Mouse (Mus musculus): ENCODE data around the gene Atp6v1g1.
A peak's percentile ranks its signal among the peaks of the same experiment; 100 is the strongest.

The Atp6v1g1 gene

DNA sequence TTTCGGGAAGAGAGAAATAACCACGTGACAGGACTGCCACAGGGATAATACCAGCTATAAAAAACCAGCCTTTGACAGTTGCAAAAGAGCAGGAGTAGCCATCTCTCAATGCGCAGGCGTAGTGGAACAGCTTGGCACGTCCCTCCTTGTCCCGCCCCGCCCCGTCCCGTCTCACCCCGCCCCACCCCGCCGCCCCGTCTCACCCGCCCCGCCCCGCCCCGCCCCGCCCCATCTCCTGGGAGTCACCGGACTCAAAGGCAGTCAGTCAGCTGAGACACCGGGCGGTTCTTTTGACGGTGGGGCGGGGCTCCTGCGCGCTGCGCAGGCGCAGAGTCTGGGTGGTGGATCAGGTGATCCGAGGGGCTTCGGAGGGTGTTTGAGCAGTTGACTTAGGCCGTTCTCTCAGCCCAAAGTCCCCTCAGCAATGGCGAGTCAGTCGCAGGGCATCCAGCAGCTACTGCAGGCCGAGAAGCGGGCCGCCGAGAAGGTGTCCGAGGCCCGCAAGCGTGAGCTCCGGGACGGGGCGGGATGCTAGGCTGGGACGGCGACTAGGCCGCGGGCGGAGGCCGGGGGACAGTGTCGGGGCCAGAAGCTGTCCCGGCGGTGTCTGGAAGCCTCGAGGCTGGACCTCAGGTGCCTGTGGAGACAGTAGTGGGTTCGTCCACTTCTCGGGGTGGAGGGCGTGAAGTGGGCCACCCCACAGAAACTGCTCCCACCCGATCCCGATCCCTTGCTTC, at the start of gene Atp6v1g1:
Gene Atp6v1g1, plus strand, starts transcription at position 279 of the 737 bp plus-strand sequence.
- DNase-seq, result peak; percentile 96

DNA sequence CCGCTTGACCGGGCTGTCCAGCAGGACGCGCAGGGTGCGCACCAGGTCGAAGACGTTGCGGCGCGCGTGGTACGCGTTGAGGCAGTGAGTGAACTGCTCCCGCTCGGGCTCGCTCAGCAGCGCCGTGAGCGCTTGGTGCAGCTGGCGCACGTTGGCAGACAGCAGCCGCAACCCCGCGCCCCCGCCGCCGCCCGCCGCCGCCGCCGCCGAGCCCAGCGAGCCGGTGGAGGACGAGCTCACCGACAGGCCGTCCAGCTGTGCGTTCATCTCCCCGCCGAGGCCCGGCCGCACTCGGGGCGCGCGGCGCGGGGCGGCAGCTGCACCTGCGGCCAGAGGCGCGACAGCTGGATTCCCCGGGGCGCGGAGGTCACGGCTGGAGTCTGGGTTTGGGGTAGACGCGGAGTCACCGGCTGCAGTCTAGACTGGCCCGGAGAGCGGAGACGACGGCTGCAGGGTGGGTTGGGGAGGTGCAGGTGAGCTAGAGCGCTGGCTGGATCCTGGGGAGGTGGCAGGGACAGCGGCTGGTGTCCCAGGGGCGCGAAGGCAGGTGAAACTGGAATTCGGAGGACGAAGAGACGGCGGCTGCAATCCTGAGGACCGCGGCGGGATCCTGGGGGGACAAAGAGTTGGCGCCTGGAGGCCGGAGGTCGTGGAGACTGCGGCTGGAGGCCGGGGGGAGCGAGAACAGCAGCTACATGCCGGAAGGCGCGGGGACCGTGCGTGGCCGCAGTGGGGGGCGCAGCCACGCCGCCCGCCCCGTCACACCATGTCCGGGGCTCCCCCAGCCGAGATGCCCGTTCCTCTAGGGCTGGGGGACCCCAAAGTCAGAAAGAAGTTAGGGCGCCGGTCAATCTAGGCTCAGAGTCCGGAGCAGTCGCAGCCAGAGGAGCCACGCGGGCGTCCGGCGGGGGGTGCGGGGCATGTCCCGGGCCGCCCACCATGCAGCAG, 49.3 kb upstream of the Atp6v1g1 start:
- DNase-seq, result peak; percentile 86

DNA sequence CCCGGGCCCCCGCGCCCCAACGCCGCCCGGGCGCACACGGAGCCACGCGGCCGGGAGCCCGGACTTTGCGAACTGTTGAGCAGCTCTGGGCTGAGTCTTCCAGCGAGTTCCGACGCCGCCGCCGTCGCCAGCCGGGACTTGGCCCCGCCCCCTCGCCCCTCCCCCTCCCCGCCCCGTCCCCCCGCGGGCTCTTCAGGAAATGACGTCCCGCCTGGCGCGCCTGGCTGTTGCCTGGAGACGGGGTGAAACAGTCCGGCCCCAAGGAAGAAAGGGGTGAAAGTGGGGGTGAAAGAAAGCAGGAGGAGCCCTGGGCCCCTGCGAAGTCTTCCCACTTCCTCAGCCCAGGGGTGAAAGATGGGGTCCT, 48.7 kb upstream of the Atp6v1g1 start, which contains the start of gene Whrn:
Gene Whrn, minus strand, starts transcription at position 77 of the 364 bp plus-strand sequence.
- DNase-seq, result peak; percentile 88

DNA sequence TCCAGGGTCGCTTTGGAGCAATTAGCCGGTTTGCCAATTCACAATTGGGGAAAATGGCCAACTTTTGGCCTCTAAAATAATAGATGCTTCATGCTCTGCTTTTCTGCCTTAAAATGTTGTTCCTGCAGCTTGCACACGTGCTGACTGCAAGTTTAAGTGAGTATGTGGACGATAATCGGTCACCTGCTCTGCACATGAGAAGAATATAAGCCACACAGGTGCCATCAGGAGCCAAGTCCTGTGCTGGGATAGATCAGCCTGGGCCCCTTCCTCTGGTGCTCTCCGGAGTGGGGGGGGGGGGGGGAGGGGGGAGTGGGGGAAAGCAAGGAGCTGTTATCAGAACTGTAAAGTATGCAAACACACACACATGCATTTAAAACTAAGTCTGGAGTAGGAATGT, 48.3 kb upstream of the Atp6v1g1 start:
- DNase-seq, result no peak

DNA sequence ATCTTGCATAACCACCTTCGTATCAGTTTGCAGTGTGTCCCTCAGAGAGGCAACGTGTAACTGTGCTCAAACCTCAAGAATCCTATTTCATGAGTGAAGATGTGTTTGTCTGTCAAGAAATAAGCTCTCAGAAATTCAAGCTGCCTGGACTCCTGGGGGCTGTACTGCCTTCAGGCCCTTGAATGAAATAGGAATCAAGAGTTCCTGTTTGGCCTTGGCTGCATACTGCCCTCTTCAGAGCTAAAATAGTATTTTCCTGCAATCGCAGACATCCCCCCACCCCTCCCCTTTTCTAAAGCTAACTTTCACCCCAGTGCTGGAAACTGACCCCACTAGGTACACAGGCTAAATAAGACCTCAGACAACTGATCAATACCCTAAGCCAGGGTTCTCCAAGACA, 46.2 kb upstream of the Atp6v1g1 start:
- DNase-seq, result peak; percentile 28

DNA sequence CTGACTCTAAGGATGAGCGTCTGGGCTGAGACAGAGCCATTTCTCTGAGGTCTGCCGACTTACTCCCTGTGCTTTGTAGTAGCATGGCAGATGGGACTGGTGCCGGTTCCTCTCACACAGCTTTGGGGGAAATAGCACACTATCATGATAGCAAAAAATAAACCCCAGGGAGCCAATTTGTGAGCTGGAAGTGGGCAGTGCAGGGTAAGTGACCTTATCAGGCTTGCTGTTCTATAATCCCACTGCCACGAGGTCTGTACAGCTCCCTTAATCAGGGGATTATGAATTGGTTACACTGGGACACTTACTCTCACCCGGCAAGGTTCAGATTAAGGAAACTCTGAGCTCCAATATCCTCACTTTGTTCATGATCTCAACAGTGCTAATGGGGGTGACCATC, 43.5 kb upstream of the Atp6v1g1 start:
- no peak for DNase-seq

DNA sequence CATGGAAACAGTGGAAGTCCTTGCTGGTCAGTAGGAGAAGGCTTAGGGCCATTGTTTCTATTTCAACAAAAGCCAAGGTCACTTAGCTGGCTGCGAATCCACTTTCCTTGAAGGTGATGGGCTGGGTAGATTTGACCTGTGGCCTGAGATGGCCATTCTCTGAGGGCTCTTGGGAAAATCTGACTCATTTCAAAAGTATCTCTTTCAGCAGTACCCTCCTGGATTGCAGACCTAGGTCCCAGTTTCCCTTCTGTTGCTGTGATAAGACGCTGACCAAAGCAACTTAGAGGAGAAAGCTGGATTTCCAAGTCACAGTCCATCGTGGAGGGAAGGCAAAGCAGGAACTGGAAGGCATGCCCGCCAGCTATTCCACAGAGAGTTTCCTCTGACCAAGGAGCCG, 40.6 kb upstream of the Atp6v1g1 start:
- DNase-seq, result no peak

DNA sequence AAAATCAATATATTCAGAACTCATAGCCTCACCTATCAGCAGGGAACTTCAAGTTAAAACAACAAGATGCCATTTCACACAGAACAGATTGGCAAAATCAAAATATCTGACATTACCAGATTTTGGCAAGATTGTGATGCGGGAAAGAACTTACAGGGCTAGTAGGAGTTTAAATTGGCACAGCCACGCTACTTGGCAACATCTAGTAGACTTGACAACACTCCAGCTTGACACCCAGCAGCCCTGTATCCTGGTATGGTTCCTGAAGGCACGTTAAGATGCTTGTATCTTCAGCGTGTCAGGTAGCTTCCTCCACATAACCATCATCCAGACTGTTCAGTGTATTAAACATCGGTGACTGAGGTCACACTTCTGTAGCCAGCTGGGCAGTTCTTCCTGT, 37.1 kb upstream of the Atp6v1g1 start:
- no peak for DNase-seq

DNA sequence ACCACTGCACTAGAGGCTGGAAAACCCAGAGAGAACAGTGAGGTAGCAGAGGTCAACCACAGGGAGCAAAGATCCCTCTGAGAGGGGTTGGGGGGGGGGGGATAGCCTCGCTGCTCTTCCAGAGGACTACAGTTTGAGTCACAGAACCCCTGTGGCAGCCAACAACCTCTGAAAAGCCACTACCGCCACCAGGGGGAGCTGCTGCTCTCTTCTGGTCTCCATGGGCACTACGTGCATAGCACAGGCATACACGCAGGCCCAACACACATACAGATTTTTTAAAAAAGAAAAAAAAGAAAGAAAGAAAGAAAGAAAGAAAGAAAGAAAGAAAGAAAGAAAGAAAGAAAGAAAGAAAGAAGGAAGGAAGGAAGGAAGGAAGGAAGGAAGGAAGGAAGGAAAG, 36.3 kb upstream of the Atp6v1g1 start:
- DNase-seq, result peak; percentile 95

DNA sequence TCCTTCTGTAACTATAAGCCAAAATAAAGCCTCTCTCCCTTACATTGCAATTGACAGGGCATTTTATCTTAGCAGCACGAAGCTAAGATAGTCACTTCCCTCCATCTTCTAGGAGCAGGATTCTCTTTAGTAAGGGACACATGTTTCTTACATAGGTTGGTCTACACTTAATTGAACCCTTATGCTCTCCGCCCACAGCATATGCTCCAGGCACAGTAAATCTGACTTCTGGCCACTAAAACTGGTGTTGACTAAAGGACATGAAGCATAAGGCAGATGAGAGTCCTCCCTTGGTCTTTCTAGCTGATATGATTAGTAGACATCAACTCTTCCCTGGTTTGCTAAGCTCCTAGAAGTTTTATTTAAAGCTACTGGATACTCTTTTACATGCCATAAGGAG, 31.7 kb upstream of the Atp6v1g1 start:
- DNase-seq, result no peak

DNA sequence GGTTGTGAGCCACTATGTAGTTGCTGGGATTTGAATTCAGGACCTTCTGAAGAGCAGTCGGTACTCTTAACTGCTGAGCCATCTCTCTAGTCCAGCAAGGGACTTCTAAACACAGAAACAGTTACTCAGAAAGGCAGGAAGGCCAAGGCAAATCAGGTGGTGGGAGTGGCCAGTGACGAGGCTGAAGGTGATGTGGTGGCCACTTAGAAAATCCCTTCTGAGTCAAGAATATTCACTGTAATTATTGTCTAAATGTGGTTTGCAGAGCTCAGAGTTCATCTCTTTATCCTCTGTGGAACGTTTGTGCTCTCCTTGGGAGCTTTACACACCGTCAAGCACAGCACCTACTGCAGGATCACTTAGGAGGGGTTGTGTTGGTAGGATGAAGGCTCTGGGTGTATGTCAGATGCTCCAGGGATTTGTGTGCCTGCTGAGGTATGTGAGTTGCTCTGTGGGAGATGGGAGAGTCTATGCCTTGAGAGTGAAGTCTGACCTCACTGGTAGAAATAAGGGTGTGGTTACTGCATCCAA, 30.1 kb upstream of the Atp6v1g1 start:
- DNase-seq, result no peak

DNA sequence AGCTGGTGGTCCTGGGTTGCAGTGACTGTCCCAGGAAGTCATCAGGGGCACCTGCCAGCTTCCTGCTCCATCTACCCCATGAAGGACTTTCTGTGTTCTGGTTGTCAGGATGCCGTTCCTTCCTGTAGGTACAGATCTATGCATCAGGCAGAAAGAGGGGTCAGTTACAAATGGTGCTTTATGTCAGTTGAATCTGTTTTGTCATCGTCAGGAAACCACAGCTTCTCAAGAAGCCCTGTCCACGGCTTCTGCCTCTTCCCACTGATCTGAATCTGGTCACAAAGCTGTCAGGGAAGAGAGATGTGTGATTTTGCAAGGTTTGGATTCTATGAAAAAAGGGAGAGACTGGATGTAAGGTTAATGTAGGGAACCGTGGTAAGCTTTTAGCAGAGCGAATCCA, 29.6 kb upstream of the Atp6v1g1 start:
- DNase-seq, result no peak

DNA sequence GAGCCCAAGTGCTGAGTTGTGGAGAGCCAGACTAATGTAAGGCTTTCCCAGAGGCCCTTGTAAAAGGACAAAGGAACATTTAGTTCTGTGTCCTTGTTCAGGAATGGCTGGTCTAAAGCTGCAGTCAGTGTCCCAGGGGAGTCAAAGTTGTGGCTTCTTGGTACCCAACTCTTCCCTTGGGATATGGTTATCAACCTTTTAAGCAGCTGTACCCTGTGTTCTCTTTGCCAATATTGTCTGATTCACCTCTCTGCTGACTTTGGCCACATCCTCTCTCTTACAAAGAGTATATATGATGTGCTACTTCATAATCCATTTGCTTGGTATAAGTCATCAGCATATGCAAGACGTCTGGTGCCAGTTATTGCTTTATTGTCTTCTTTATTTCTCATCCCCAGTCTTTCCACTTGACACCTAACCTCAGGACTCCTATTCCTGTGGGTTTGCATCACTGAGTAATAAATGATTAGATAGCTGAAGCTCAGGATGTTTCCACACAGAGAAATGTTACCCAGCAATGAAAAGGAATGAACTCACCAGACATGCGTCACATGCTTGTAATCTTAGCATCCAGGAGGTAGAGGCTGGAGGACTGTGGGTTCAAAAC, 22.7 kb upstream of the Atp6v1g1 start:
- DNase-seq, result no peak

DNA sequence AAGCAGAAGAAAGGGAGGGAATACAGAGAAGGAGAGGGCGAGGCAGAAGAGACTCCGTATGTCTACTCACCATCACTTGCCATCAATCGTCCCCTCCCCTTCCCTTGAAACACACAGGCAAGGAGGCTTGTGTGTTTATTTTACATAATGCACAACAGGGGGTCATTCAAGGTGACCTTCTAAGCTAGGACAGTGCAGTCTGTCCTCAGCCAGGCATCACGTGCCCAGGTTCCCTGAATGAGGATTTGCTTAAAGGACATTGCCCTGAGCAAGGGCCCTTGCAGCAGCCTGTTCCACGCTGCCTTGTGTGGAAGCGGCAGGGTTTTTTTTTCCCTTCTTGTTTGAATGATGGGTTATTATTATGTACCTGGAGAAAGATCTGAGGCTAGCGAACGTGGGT, 19.1 kb upstream of the Atp6v1g1 start:
- DNase-seq, result no peak

DNA sequence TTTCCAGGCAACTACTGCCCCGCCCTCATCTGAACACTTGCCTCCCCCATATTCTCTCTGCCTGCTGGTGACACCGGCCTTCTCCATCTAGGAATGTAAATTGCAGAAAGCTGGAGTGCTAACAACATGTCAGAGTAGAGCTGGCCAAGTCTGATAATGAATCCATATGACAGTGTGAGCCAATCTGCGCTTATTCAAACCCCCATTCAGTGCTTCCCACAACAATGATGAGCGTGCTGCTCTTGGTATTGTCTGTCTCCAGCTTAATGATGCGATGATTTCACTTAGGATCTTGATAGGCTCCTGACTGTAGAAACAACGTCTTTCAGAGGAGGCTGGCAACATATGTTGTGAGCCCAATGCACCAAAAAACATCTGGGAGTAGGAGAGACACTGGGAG, 15.6 kb upstream of the Atp6v1g1 start:
- no peak for DNase-seq

DNA sequence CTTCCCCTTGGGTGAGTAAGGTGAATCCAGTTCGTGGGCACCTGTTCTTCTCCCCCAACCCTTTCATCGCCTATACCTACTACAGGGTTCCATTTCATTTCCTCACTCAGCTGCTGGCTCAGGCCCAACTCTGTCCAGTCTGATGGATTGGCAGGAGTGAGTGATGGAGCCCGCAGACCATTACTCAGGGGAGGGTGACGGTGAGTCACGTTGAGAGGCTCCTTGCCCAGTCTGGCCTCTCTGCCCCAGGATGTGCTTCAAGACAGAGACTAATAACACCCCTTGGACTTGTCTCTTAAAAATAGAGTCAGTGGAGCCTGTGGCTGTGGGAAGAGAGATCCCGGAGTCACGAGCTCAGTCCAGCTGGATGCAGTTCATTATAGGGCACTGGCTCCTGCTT, 14.2 kb upstream of the Atp6v1g1 start:
- no peak for DNase-seq

DNA sequence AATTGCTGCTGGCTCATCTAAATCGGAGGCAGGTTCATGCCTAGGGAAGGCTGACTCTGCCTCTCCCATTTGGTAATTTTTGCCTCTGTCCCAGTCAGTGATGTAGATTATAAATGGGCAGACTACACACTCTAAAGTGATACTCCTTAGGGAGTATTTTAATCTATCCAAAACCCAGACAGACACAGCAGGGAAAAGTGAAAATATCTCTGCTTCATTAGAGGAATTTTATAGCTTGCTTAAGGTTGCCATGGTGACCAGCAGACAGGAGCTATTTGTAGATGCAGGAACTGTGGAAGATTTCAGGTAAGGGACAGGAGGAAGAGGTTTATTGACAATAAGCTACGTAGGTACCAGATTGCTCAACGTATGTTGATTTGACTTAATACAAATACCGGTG, 7.0 kb upstream of the Atp6v1g1 start:
- no peak for DNase-seq

DNA sequence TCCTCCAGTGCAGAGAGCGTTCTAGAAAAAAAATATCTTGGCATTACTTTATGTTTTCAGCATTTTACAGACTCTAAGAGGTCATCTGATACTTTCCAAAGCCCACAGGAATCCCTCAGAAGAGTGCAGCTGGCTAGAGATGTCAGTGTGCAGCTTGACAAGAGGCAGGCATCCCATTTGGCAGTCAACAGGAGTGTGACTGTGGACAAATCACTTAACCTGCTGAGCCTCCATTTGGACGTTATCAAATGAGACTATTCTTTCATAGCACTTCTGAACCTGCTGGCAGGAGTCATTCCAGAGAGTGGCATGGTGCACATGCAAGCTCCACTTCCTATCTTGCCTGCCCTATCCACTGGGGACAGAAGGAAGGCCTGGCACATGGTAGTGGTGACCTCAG, 2.4 kb upstream of the Atp6v1g1 start:
- DNase-seq, result no peak

DNA sequence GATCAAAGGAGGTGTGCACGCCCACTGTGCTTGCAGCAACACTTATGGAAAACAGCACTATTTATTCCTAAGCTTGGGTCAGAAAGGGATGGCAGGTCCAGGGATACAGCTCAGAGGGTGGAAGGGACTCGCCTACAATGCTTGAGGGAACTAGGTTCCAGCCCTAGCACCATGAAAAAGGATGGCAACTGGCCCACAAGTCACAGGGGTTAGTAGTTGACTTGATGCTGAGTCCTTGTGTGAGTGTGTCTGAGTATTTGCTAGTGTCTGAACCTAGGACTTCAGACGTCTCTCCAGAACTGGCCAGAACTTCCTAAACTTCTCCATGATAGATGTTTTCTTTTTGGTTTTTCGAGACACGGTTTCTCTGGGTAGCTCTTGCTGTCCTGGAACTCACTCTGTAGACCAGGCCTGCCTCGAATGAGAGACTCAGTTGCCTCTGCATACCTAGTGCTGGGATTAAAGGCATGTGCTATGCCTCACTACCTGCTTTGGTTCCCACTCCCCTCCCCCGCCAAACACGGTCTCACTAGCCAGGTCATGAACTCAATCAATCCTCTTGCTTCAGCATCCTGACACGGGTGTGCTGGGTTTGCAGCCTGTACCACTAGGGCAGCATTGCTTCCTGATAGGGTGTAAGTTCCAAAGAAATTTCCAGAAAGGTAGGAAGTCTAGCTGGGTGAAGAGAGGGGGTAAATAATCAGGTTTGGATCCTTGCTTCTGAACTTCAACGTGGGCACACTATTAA, 652 bp upstream of the Atp6v1g1 start:
- DNase-seq, result peak; percentile 71

DNA sequence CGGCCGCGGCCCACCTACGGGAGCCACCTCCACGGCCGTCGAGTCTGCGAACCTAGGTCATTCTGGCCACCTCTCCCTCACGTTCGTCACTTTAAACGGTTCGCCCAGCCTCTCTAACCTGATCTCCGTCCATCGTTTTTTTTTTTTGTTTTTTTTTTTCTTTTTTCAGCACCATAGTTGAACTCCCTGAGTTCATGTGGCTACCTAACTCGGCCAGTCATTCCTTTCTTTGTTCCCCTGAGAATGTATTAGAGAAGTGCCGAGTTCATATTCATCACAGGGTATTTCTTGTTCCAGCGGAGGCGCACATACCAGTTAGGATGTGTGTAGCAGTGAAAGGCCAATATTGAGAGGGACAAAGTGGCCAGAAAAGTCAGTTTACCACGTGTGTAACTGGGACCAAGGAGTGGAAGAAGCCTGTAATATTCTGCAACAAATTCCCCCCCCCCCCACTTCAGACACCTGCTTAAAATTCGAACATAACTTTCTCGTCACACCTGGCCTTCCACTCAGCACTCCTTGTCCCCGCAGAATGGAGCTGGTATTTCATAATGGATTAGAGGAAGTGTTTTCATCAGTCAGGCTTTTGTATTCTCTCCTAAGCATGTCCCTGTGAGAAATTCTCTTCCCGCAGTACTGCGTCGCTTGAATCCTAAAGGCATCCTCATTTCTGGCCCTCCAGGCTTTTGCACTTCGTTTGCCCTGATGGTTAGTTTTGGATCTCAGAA, 823 bp downstream of the Atp6v1g1 start:
- no peak for DNase-seq

DNA sequence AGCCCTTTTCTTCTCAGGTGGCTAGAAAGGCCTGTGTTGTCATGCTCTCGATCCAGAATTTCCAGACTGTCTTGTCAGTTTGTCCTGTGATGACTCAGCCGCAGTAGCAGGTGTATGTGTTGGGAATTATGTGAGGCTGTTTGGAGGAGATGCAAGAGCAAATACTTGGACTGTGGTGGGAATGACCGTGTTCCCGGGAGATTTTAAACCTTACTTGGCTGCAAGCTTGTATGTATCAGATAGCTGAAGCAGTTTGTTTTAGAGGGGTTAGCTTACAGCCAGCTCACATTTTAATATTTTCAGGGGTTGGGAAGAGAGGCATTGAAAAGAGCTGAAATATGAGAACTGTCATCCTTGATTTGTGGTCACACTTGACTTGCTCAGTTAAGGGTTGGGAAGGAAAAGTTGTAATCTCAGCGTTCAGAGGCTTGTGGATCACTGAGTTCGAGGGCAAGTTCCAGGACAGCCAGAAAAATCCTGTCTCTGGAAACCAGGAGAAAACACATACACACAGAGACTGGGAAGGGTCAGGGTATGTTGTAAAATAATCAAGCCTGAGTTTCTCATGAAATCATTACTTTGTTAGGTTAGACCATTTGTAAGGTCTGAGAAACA, 2.0 kb downstream of the Atp6v1g1 start:
- no peak for DNase-seq

DNA sequence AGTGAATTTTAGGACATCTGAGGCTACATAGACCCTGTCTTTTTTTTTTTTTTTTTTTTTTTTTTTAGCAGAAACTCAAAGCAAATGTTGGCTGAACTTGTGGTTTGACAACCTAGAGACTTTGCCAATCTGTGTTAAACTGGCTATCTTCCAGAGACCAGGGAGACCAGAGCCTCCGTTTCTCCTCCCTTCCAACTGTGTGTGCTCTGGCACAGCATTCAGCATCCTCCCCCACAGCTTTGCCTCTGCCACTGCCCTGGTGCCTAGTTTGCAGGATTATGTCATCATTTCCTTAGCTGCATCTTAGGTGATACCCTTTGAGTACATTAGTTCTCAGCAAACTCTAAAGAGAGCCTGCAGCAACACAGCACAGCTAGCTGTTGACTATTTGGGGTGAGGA, 3.2 kb downstream of the Atp6v1g1 start:
- DNase-seq, result no peak

Measured in thymus, postnatal 4 days (tissue).